Mouse (Mus musculus): ENCODE results near the gene Wdr70.

Gene Wdr70

DNA sequence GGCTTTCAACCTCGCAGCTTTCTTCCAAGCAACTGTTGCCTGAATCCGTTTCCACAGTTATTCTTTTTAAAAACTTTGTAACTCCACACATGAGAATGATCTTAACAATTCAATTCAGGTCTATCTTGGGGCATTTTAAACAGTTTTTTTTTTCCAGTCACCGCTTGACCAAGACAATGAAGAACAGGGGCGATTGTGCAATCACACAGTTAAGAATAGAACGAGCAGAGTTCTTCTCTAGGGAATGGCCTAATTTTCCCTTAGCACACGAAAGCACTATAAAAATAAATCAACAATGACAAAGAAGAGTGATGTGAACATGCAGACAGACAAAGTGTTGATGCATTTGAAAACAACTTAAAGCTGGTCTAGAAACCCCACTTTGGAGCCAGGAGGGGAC, 223.1 kb downstream of the Wdr70 start:
- DNase-seq (ENCODE audit: low read depth in 1 of 2, low spot score in 2 of 2) = no peak

DNA sequence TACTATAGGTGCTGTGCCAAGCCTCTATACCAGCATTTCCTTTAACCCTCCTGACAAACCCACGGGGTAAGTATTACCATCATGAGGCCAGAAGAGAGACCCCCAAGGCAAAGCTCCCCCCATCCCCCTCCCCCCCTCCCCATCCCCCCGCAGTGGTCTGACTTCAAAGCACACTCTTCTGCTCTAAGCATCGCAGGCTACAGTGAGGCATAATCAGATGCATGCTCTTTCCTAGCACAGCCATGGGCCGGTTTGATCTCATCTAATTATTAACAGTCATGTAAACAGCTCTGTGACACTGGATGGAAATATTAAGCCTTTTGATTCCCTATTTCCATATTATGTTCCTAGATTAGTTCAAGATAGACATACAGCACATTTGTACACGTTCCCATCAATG, 226.5 kb downstream of the Wdr70 start:
- DNase-seq (ENCODE audit: low read depth in 1 of 2, low spot score in 2 of 2) = no peak

DNA sequence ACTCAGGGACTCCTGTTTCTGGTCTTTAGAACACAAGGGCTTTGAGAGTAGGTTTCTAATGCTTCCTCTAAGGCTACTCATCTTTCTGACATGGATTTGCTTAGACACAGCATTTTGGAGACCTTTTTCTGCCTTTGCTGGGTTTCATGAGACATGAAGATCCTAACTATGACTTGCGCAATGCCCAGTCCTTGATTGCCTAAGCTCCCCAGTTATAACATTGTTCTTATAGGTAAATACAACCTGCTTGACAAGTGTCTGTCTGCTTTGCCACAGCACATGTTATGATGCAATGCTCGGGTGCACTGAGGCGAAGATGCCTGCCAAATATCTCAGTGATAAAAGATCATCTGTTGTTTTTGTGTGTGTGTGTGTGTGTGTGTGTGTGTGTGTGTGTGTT, 233.7 kb downstream of the Wdr70 start:
- no peak for DNase-seq (ENCODE audit: low read depth in 1 of 2, low spot score in 2 of 2)

DNA sequence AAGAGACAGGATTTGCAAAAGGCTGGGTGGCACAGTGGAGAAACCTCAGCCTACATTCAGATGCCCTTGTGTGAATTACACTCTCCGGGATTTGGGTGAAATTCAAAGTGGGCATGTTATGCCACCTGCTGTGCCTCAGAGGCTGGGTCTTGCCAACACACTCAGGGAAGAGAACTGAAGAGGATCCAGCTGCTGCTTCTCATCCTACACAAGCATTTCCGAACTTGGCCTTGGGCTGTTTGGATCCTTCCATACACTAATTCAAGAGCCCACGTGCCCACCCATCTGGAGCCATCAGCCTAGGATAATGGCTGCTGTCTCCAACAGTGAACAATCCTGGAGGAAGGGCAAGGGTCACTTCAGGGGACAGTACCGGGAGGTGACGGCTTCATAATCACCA, 235.7 kb downstream of the Wdr70 start:
- no peak for DNase-seq (ENCODE audit: low read depth in 1 of 2, low spot score in 2 of 2)

DNA sequence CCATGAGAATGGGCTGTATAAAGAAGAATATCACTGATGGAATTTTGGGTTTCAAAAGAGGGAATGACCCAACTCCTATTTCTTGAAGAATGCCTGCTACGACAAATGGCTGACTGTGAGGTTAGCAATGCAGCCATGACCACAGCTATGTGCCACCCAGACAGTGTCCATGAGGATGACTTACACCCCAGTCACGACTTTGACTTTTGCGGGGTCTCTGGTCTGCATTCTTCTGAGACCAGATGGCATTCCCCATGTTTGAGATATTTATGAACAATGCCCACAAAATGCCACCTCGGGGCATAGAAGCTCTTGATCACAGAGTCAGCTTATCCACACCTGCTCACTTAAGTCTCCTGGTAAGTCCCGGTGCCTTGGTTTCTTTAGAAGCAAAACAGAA, 236.1 kb downstream of the Wdr70 start:
- no peak for DNase-seq (ENCODE audit: low read depth in 1 of 2, low spot score in 2 of 2)

DNA sequence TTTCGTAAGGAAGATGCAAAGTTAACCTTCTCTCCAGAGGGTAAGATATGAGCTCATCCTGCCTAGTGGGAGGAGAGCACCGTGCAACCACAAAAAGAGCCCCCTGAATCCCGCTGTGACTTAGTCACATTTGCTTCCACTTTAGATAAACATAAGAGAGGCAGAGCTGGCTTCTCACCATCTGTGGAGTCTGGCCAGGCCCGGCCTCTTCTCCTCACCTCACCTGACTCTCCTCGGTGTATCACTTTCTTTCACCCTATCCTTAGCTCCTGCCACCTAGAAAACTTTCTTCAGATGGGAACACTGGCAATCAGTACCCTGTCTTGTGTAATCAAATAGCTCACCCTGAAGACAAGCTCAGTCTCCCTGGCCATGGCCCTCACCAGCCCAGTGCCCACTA, 240.2 kb downstream of the Wdr70 start:
- no peak for DNase-seq (ENCODE audit: low read depth in 1 of 2, low spot score in 2 of 2)

DNA sequence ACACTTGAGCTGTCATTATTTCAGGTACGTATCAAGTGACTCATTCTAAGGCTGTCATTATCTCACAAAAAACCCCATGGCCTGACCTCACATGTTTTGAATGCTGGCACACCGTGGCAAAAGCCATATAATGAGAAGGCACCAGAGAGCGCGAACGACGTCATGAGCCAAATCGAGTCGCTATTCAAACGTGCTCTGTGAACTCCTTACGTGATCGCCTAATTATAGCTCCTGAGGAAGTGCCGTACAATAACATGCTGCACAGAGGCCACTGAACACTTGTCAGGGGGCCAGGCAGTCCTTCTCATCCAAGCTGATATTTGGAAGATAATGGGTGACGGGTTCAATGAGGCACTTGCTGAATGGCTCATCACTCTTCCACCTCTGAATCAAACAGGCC, 241.6 kb downstream of the Wdr70 start:
- DNase-seq (ENCODE audit: low read depth in 1 of 2, low spot score in 2 of 2) = no peak

DNA sequence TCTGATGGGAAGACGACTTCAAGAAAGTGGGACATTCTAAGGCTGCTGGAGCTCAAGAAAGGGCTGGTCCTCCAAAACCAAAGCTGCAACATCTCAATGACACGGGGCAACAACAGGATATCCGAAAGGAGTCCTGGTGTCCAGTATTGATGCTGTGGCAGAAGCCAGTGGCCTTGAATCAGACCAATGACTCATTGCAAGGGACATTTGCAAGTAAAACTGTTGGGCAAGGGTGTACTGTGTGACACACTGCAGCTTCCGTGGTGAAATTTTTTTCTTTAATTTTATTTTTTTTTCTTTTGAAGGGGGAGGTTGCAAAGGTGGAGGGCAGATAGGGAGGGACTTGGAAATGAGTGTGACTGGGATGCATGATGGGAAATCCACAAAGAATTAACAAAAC, 256.6 kb downstream of the Wdr70 start:
- no peak for DNase-seq (ENCODE audit: low read depth in 1 of 2, low spot score in 2 of 2)

DNA sequence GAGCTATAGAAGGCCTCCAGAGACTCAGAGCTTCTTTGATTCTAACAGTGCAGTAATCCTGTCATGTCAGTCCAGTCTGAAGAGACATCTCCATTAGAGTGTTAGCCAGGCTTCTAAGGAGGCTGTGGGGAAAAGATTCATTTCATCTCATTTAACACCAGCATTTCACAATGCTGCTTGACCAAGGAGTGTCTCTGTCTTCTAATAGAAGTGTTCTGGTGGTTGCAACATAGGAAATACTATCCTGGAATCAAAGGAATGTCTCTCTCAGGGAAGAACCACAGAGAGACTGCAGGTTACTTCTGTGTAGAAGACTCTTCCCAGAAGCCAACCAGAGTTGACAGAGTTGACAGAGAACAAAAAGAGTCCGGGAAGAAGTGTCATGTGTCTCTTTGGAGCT, 257.3 kb downstream of the Wdr70 start:
- no peak for DNase-seq (ENCODE audit: low read depth in 1 of 2, low spot score in 2 of 2)

DNA sequence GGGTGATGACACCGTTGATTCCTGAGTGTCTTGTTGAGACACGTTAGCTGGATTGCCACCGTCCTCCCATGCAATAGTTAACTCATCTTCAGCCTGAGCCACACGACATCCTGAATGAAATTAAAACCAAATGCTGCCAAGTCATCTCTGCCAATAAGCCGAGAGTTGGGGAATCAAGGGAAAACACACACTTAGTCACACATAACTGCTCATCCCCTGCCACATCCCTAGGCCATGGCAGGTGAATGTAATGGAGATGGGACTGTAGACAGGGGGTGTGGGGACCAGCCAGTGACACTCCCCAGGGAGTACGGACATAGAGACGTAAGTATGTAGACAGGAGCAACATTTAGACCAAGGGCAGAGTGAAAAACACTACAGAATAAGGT, 260.1 kb downstream of the Wdr70 start:
- no peak for DNase-seq (ENCODE audit: low read depth in 1 of 2, low spot score in 2 of 2)

DNA sequence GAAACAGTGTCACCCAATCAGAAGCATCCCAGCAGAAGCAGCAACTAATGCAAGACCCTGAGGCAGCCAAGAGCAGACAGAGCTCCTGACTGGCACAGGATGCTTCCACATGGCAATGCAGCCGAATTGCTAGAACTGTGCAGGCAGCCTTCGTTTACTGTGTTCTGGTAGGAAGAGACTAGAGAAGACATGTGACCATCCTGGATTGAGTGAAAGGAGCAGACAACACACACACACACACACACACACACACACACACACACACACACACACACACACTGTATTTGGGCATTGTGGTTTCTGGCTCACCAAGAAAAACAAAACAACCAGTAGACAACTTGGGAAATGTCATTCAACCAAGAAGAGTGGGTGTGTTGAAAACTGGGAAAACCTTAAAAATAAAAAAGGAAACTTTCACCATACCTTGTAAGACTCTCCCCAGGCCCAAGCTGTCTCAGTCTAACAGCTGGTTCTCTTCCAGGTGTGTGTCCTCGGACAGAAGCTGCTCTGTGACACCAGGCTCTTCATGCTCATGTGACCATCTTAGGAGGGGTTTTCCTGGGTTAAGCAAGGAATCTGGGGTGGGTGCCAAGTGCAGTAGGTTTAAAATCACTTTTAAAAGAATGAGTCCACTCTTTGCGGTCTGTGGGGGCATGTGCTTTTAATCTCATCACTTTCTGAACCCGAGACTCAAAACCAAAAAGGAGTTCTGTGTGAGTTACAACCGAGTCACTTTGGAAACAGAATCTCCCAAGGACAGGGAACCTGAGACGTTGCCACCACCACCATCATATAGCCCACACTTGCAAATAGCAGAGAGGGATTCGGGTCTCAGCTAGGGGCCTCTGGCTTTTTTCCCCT, 260.7 kb downstream of the Wdr70 start:
- no peak for DNase-seq (ENCODE audit: low read depth in 1 of 2, low spot score in 2 of 2)

DNA sequence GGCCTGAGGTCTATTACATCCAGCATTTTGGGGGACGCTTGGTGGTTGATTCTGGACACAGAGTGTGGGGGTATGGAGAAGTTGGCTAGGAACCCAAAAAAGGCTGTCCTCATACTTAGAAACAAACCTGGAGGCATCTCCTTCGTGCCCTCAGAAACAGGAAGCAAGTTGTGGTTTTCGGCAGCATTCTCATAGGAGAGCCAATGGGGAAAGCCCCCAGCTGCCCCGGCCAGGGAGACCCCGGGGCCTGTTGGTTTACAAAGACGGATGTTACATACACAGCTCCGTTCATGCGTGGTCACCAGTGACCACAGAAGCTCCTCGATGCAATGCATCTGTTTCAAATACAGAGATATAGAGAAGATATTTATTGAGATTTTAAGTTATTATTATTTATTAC, 263.6 kb downstream of the Wdr70 start:
- DNase-seq (ENCODE audit: low read depth in 1 of 2, low spot score in 2 of 2) = no peak

DNA sequence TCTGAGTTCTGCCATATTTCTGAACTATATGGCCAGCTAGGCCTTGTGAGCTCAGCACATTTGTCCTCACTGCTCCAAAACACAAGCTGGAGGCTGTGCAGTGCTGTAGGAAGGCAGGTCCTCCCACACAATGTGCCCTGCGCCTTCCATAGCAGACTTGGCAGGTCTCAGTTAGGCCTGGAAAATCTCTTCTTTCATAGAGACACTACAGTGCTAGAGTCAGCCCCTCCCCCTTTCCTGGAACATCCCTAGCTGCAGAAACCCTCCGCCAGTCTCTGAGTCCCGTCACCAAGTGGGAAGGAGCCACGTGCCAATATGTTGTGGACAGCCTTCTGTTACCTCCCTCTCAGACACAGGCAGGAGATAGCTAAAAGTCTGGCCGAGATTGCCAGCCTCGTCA, 273.5 kb downstream of the Wdr70 start:
- DNase-seq (ENCODE audit: low read depth in 1 of 2, low spot score in 2 of 2) = no peak

DNA sequence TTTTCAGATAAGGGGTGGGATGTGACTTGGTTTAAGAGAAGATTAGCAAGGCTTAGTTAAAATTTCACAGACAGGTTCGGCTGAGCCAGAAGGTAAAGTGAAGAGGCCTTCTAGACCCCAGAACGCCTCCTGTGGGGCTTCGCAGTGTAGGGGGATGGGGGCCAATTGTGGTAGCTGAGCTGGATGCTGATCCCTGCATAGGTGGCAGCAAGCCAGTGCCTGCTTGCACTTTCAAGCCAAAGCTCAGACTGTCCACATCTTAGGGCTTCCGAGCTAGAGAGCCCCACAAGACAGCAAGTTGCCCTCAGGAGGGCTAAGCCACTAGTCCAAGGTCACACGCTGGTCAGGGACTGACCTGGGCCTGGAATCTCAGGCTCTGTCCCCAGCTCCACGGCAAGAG, 275.1 kb downstream of the Wdr70 start:
- DNase-seq (ENCODE audit: low read depth in 1 of 2, low spot score in 2 of 2) = no peak

Data from monocyte, adult 2 months (primary cell).